Mouse (Mus musculus) CH12.LX (cell line): ENCODE measurements around the gene Gm17019.
"Not testable (repeated sequence)": the region's sequence is repeated elsewhere in the genome, so short reads cannot be mapped to it uniquely, and the experiment has no call there.

ENCODE experiments used
- EP300 ChIP-seq: IDR thresholded peaks from 2 replicates; pipeline ENCODE4 v1.6.1; 2011; ENCODE audit warnings: low read length, improper control_type of control experiment
- HCFC1 ChIP-seq: IDR thresholded peaks from 2 replicates; pipeline ENCODE4 v1.6.1; 2012; ENCODE audit warnings: low read depth, mild to moderate bottlenecking, inconsistent platforms, low read length, improper control_type of control experiment
- NRF1 ChIP-seq: IDR thresholded peaks from 2 replicates; pipeline ENCODE4 v1.6.1; 2014; ENCODE audit warnings: low read depth, mild to moderate bottlenecking, inconsistent platforms, low read length, improper control_type of control experiment, moderate library complexity
- POLR2A ChIP-seq: IDR thresholded peaks from 2 replicates; pipeline ENCODE4 v1.6.1; 2011; ENCODE audit warnings: low read depth, mild to moderate bottlenecking, improper control_type of control experiment, low read length
- SIN3A ChIP-seq: IDR thresholded peaks from 2 replicates; pipeline ENCODE4 v1.6.1; 2012; ENCODE audit warnings: low read length, improper control_type of control experiment, inconsistent platforms
- ZNF384 ChIP-seq: IDR thresholded peaks from 2 replicates; pipeline ENCODE4 v1.6.1; 2012; ENCODE audit warnings: low read depth, low read length, improper control_type of control experiment, inconsistent platforms

DNA sequence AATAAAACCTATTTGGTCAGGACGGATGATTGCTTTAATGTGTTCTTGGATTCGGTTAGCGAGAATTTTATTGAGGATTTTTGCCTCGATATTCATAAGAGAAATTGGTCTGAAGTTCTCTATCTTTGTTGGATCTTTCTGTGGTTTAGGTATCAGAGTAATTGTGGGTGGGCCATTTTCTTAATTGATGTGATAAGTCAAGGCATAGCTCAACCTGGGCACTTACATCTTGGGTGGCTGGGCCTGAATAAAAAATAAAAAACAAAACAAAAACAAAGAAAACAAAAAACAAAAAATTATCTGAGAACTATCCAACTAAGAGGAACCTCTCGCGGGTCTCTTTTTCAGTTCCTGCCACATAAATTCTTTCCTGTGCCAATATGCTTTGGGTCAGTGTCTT, 38.7 kb downstream of the Gm17019 start:
- TF ChIP-seq NRF1, POLR2A, HCFC1, ZNF384, EP300, SIN3A: not testable (repeated sequence)
